Mouse (Mus musculus): ENCODE measurements around the gene Gosr2.
A peak's percentile ranks its signal among the peaks of the same experiment; 100 is the strongest.

Gosr2 gene

DNA sequence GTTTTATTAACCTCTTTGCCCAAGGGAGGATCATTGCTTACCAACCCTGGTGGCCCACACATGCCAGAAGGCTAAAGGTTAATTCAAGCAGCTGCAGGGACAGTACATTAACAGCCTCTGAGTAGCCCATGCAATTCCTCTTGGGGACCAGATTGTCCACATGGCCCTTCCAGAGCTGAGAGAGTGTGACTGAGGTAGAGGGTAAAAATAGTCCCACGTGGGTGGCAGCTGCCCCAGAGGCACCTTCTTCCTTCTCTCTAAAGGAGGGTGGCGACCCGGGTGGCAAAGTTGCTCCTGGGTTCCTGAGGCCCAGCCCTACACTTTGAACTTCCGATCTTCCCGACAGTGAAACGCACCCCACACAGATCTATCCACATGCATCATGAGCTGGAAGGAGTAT, 51.4 kb downstream of the Gosr2 start:
- DNase-seq (ENCODE audit: low spot score): no peak

DNA sequence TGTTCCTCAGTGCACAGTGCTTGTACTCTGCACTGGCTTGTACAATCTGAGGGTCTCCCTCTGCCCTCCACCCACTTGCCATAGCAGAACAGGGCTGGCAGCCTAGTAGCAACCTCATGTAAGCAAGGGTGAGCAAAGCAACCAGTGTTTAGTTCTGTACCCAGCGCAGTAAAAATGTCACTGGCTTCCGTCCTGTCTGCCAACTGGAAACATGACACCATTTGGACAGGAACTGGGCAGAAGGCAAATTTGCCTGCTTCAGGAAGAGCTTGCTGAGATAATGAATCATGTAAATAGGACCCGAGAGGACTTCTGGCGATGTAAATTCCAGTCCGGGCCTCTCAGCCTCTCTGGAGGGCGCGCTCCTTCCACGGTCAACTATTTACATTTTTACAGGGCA, 52.0 kb downstream of the Gosr2 start:
- DNase-seq (ENCODE audit: low spot score): no peak

DNA sequence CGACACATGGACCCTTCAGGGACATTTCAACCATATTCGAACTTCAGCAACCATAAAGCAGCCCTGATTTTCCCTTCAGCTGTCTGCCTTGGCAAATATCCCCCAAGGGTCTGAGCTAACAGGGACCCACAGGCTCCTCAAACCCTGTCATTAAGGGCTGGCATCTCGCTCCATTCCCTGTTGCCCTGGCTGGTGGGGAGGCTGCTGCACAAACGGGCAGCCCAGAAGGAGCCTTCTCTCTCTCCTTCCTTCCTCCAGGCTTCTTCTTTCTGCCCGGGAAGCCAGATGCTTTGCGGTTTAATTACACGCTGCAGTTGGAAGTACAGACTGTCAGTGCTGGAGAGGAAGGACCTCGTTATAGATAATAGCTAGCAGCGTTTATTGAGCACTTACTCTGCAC, 54.5 kb downstream of the Gosr2 start:
- no peak for DNase-seq (ENCODE audit: low spot score)

DNA sequence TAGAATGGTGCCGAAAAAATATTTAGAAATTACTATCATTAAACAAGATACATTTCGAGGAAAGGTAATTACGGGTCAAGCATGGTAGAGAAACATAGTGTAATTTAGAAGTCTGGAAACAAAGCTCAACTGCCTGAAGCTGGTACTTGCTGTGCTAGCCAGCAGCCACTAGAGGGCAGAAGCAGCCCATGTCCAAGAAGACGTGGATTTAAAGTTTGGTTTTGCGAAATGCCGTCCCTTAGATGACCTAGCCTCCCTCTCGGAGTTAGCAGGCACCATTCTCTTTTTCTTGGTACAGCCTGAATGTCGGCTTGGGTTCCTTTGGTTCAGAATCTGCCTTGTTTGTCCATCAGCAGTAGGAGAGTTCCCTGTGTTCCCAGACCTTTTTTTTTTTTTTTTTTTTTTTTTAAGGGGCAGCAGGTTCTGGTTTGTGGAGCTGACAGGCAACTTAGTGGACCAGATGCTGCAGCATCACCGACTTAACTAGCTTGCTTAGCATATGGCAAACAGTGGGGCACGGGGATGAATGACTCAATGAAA, 58.2 kb downstream of the Gosr2 start:
- peak; percentile 87 for DNase-seq (ENCODE audit: low spot score)

DNA sequence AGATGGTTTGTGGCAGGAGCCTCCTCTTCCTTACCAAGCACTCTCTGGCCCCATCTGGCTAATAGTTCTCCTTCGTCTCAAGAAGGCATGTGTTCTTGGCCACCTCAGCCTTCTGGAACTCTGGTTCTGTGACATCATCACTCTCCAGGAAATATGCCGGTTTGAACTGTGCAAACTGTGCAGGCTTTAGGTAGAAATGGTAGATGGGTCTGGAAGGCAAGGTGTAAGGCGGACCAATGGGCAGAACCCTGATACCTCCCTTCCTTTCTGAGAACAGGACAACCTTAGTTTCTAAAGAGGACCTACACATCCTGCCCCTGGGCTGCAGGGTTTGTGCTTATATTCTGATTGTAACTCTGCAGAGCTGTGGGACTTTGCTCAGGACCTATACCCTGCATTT, 58.9 kb downstream of the Gosr2 start, which contains the start of gene Lyzl6:
Gene Lyzl6, minus strand, starts transcription at position 101 of the 400 bp plus-strand sequence.
- no peak for DNase-seq (ENCODE audit: low spot score)

DNA sequence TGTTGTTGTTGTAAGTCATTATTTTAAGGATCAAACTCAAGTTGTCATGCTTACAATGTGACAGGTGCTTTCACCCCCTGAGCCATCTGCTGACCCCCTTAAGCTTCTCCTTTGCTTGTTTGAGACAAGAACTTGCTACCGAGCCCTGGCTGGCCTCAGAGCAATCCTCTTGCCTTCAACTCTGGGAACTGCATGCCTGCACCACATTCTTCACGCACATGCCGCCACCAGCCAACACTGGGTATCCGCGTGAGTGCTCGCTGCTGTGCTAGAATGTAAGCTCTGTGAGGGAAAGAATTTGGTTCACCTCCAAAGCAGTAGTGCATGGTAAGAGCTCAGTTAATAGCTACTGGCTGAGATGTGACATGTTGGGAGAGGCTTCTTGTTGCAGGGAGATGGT, 61.4 kb downstream of the Gosr2 start:
- no peak for DNase-seq (ENCODE audit: low spot score)

DNA sequence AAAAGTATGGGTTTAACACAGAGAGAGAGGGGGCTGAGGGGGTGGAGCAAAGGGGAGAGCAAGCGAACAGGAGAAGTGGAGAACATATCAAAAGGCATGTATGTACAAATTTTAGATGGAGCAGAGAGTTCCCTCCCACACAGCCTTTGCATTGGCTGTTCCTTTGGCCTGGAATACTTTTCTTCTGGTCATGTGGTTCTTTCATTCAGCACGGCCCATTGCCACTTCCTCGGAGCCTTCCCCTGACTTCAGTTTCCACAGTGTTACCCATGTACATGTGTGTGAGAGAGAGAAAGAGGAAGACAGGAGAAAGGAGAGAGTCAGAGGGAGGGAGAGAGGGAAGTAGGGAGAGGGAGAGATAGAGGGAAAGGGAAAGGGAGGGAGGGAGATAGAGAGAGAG, 62.2 kb downstream of the Gosr2 start:
- no peak for DNase-seq (ENCODE audit: low spot score)

DNA sequence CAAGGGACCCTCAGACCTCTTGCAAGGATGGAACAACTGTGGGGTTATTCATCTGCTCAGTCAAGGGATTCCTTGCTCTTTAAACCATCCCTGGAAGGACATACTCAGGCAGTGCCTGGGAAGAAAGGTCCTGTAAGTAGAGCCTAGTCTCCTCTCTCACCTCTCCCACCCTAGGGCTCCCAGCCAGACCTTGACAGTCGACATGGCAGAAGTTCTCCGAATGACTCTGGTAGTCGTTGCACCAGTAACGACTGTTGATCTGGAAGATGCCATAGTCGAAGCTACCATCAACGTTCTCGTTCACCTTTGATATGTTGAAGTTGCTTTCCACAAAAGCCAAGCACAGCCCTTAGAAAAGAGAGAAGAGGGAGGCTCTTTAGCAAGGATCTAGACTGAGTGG, 62.9 kb downstream of the Gosr2 start:
- DNase-seq (ENCODE audit: low spot score): no peak

DNA sequence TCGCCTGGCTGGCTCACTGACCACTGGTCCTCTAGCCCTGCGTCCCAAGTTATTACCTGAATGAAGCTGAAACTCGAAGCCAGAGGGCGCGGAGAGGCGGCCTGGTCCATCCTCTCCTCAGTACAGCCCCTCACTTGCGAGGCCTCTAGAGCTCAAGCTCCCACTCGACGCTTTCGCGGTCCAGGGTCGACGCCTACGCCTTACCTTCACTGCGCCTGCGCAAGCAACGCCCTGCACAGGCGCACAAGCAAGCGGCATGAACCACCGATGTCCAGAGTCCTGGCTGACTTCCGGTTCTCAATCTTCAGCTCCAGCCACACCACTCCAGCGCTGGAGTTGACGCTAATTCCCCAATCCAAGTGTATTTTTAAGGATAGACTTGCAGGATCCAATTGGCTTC, 70.2 kb downstream of the Gosr2 start:
- DNase-seq (ENCODE audit: low spot score): no peak
